Mouse (Mus musculus): ENCODE measurements around the gene Nat8f2.
"Not testable (repeated sequence)": the region's sequence is repeated elsewhere in the genome, so short reads cannot be mapped to it uniquely, and the experiment has no call there.

The Nat8f2 gene

GRCm38 (mm10) chr6:85864900-85865639, 3.9 kb downstream of the Nat8f2 start:
- in situ Hi-C loops (cut with MboI, MseI) = not testable (repeated sequence)

- in situ Hi-C loops (cut with MboI, MseI) = no loop called here
These were observed 5.1 kb downstream of the Nat8f2 start for GRCm38 (mm10) chr6:85863840-85864239.

- in situ Hi-C loops (cut with MboI, MseI) = no loop called here
These were observed 5.8 kb downstream of the Nat8f2 start for GRCm38 (mm10) chr6:85863136-85863535.

- in situ Hi-C loops (cut with MboI, MseI) = no loop called here
These were observed 6.4 kb downstream of the Nat8f2 start for GRCm38 (mm10) chr6:85862565-85862964.

GRCm38 (mm10) chr6:85861247-85861646, 7.7 kb downstream of the Nat8f2 start:
- in situ Hi-C loops (cut with MboI, MseI) = no loop called here

GRCm38 (mm10) chr6:85856194-85856678, 12.7 kb downstream of the Nat8f2 start:
- in situ Hi-C loops (cut with MboI, MseI) = no loop called here

GRCm38 (mm10) chr6:85853481-85853880, 15.5 kb downstream of the Nat8f2 start:
- in situ Hi-C loops (cut with MboI, MseI) = no loop called here

- in situ Hi-C loops (cut with MboI, MseI) = no loop called here
These were observed 17.7 kb downstream of the Nat8f2 start for GRCm38 (mm10) chr6:85851062-85851773.

GRCm38 (mm10) chr6:85849240-85849639, 19.7 kb downstream of the Nat8f2 start:
- in situ Hi-C loops (cut with MboI, MseI) = no loop called here

GRCm38 (mm10) chr6:85848140-85848539, 20.8 kb downstream of the Nat8f2 start:
- in situ Hi-C loops (cut with MboI, MseI) = no loop called here

- in situ Hi-C loops (cut with MboI, MseI) = no loop called here
These were observed 22.0 kb downstream of the Nat8f2 start for GRCm38 (mm10) chr6:85846921-85847320.

- in situ Hi-C loops (cut with MboI, MseI) = not testable (repeated sequence)
These were observed 25.1 kb downstream of the Nat8f2 start for GRCm38 (mm10) chr6:85843677-85844458.

GRCm38 (mm10) chr6:85839982-85840381, 29.0 kb downstream of the Nat8f2 start:
- in situ Hi-C loops (cut with MboI, MseI) = no loop called here

GRCm38 (mm10) chr6:85838674-85839073, 30.3 kb downstream of the Nat8f2 start:
- in situ Hi-C loops (cut with MboI, MseI) = no loop called here

GRCm38 (mm10) chr6:85837307-85837706, 31.7 kb downstream of the Nat8f2 start:
- in situ Hi-C loops (cut with MboI, MseI) = not testable (repeated sequence)

GRCm38 (mm10) chr6:85836827-85837226, 32.1 kb downstream of the Nat8f2 start:
- in situ Hi-C loops (cut with MboI, MseI) = not testable (repeated sequence)

- in situ Hi-C loops (cut with MboI, MseI) = not testable (repeated sequence)
These were observed 32.9 kb downstream of the Nat8f2 start for GRCm38 (mm10) chr6:85836098-85836497.

GRCm38 (mm10) chr6:85835104-85835503, 33.9 kb downstream of the Nat8f2 start:
- in situ Hi-C loops (cut with MboI, MseI) = not testable (repeated sequence)

- in situ Hi-C loops (cut with MboI, MseI) = loop anchor here in 1 of 2 experiments (5.0 kb wide), 2 partner anchors 63 to 173 kb away; no protein-coding TSS in a partner anchor
These were observed 34.4 kb downstream of the Nat8f2 start for GRCm38 (mm10) chr6:85834504-85835100.

GRCm38 (mm10) chr6:85831796-85832321, 37.1 kb downstream of the Nat8f2 start, which contains the start of gene Nat8:
Gene Nat8 (minus strand): TSS chr6:85832082.
- in situ Hi-C loops (cut with MboI, MseI) = loop anchor here in 1 of 2 experiments (5.0 kb wide), 2 partner anchors 65 to 175 kb away; no protein-coding TSS in a partner anchor

GRCm38 (mm10) chr6:85829462-85829861, 39.5 kb downstream of the Nat8f2 start:
- in situ Hi-C loops (cut with MboI, MseI) = loop anchor here in 1 of 2 experiments (5.0 kb wide), 1 partner anchor 163 kb away; no protein-coding TSS in a partner anchor

Data from T-helper 17 cell (primary cell).